Mouse (Mus musculus) spleen, adult 10 weeks (tissue): Measurements from ENCODE around the gene Snrnp35. TPM values are rescaled to one million over a fixed set of nuclear protein-coding genes. Genes with fewer than 3 reads are reported as not detected.

Source experiments
- polyA plus RNA-seq: library from polyadenylated mRNA; stranded (reverse); fragments of 350-450 nt; fragmentation: Illumina TruSeq; extraction: RNeasy Lipid Tissue Mini Kit (QIAGEN cat#74804); gene quantifications from one replicate; pipeline ENCODE4 v1.2.3, GENCODE M21; 2015; ENCODE audit warnings: low replicate concordance; ENCODE audit not compliant: insufficient read depth

The Snrnp35 gene
- polyA plus RNA-seq: 8.1 TPM

GRCm38 (mm10) chr5:124482966-124483654, at the start of gene Snrnp35:
Snrnp35 (plus strand) TSS chr5:124483134.

DNA sequence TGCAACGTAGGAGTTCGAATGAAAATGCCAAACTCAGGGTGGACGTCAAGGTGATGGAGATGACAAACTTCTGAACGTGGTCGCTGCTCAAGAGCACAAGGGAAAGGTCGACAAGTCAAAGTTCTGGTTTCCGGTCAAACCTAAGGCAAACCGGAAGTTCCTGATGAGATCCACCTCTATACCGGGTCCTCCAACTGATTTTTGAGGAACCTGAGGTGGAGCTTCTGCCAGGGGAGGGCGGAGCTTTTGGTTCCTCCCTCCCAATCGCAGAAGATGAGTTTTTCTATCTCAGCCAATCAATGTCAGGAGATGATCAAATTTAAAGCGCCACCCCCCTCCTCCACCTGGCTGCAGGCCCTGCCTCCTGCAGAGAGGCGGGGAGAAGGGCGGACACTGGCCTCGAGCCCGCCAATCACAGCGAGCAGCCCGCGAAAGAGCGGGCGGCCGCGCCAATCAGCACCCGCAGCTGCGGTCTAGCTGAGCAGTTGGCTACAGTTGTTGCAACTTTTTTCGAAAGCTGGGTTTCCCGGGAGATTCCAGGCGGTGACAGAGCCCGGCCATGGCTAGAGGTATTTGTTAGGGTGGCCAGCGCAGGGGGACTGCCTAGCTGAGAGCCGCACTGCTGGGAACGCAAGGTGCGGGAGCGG, 43.4 kb upstream of the Snrnp35 start, which contains the start of gene Kmt5a:
Gene Kmt5a, plus strand, starts transcription at position 484 of the 647 bp plus-strand sequence.

DNA sequence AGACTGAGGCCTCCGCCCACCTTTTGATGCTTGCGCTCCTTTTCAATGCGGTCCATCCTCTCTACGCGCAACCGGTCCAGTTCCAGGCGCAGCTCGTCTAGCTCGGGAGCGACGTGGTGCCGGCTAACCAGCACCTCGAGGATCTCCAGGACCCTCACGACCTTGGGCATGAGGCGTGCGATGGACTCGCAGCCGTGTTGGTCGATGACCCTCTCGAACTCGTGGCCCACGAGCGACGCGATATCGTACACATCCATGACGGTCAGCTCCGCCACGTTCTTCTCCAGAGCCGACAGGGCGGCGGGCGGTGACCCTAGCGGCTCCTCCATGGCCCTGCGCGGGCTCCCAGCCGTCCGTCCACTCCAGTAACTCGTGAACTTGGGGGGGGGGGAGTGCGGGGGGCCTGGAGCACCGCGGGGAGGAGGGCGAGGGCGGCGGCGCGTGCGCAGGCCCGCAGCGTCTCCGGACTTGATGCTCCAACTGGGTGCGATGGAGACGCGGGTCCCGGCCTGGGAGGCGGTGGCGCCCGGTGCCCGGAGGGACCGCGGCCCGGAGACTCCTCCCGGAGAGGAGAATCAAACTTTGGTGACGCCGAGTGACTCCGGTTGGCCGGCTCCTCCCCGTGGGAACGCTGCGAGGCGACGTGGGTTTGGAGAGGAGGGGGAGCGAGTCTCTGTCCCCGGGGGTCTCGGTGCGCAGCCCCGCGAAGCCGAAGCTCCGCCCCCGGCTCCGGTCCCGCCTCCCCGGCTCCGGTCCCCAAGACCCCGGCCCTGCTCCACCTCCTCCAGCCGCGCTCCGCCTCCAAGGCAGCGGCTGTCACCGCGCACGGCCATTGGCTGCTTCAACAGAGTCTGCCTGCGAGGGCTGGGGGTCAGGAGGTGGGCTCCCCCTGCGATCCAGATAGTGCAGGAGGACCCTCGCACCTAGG, 48.0 kb downstream of the Snrnp35 start, which contains the start of gene Rilpl1:
Gene Rilpl1, minus strand, starts transcription at position 737 of the 928 bp plus-strand sequence.

DNA sequence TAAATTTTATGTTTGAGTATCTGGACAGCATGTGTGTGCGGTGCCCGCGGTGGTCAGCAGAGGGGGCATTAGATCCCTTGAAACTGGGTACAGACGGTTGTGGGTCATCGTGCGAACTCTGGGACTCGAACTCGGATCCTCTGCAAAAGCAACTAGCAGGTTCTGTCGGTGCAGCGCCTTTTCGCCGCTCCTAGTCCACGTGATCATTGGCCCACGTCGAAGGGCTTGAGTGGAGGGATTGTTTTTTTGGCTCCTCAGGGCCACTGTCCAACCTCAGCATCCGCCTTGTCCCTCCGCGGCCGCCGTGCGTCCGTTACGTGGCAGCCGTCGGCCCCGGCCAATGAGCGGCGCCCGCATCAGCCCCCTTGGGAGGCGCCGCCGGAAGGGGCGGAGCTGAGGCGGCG, 57.5 kb downstream of the Snrnp35 start, which contains the start of gene Tmed2:
Gene Tmed2, plus strand, starts transcription at position 313 of the 404 bp plus-strand sequence.

Other genes starting within 250 kb of the Snrnp35 start
- 16.3 TPM for gene Pitpnm2, start 233.4 kb upstream of the Snrnp35 start, polyA plus RNA-seq
- gene Mphosph9, start 155.2 kb upstream of the Snrnp35 start, polyA plus RNA-seq: 25.4 TPM
- gene 2810006K23Rik, start 155.0 kb upstream of the Snrnp35 start, polyA plus RNA-seq: 15.1 TPM
- gene Cdk2ap1, start 120.1 kb upstream of the Snrnp35 start, polyA plus RNA-seq: 121 TPM
- gene Sbno1, start 57.1 kb upstream of the Snrnp35 start, polyA plus RNA-seq: 125 TPM
- gene Kmt5a, start 43.2 kb upstream of the Snrnp35 start, polyA plus RNA-seq: 58.7 TPM
- 16.5 TPM for gene Rilpl2, start 4.8 kb upstream of the Snrnp35 start, polyA plus RNA-seq
- 4.2 TPM for gene Rilpl1, start 48.3 kb downstream of the Snrnp35 start, polyA plus RNA-seq
- 535 TPM for gene Tmed2, start 57.6 kb downstream of the Snrnp35 start, polyA plus RNA-seq
- gene Ddx55, start 69.7 kb downstream of the Snrnp35 start, polyA plus RNA-seq: 27.8 TPM
- 39.0 TPM for gene Eif2b1, start 96.0 kb downstream of the Snrnp35 start, polyA plus RNA-seq
- 35.5 TPM for gene Gtf2h3, start 96.0 kb downstream of the Snrnp35 start, polyA plus RNA-seq
- gene Atp6v0a2, start 145.4 kb downstream of the Snrnp35 start, polyA plus RNA-seq: 47.7 TPM
- gene Dnah10, start 242.0 kb downstream of the Snrnp35 start, polyA plus RNA-seq: 0.23 TPM